Mouse (Mus musculus) ES-Bruce4 (cell line): ENCODE measurements at regions not wholly inside any gene's neighbourhood (a gene's known extent, or its start where the extent isn't known, plus 50 kb on each side); places are given as distances from the start of the nearest gene placed in this dataset.

Experiments
- CTCF ChIP-seq: IDR thresholded peaks from one replicate; pipeline ENCODE4 v1.8.1; 2011; ENCODE audit warnings: low read depth, low read length
- POLR2A ChIP-seq: IDR thresholded peaks from one replicate; pipeline ENCODE4 v1.8.1; 2011; ENCODE audit warnings: low read length; ENCODE audit not compliant: insufficient read depth

DNA sequence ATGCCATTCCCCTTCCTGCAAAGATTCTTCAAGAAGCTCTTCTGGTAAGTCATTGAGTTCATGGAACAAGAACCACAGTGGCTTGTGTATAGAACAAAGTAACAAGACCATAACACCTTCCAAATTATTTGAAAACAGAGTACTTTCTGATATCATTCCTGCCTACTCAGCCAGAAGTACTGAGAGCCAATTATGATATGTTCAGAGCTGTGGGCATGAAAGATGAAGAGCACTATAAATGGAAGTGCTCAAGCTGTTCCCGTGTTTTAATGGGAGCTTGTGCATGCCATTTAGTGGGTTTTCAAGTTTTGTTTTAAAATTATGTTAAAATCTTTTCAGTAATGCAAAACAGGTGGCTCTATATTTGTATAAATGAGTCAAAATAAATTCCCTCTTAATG lies 239.0 kb upstream of the Crygf start:
- TF ChIP-seq CTCF (no peak), POLR2A (no peak)
